Mouse (Mus musculus) cortical plate, adult 2 months (tissue): ENCODE data around the gene Cdk7.

Source experiments
- CTCF ChIP-seq: fragments of 200-500 bp; IDR thresholded peaks from 2 replicates; pipeline ENCODE4 v1.5.1; 2011; ENCODE audit warnings: mild to moderate bottlenecking, control low read depth, low read length; ENCODE audit not compliant: insufficient read depth; ENCODE audit errors: extremely low read depth
- POLR2A ChIP-seq: fragments of 200-500 bp; IDR thresholded peaks from 2 replicates; pipeline ENCODE4 v1.6.1; 2011; ENCODE audit warnings: mild to moderate bottlenecking, low read length, control low read depth; ENCODE audit not compliant: insufficient read depth; ENCODE audit errors: extremely low read depth

GRCm38 (mm10) chr13:100730153-100730860, 432 bp downstream of the Cdk7 start:
- TF ChIP-seq POLR2A = no peak
- TF ChIP-seq CTCF = no peak
